22 mouse cellular contexts compared by ENCODE assay signal in the genomic region with DNA sequence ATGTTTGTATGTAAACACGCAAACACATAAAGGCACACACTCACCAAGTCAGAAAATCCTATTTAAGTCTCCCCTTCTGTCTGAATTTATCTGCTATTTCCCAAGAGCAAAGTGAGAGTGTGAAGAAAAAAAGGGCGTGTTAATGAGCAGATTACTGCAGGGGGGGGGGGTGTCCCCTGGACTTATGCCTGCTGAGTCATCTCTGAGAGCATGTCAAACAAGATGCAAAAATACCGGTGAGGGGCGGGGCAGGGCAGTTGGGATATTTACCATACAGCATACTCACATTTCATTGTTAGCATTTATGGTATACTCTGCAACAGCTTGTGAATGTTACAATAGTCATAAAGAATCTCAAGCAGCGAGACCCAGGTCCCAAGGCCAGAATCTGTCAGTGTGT.
"Had no signal": no experiment of that assay in that cellular context is flagged by ENCODE, and none has a peak within 500 bp of the region (broad histone marks: within the 10 kb centered on the region; RNA-seq: fewer than 3 reads in every experiment).

No protein-coding gene starts in this region.

- DNase-seq: kidney, adult 9 months; kidney, postnatal 14 days; kidney, postnatal 4 days; layer of hippocampus, adult 9-11 months; liver; lung, adult 18-20 months; lung, postnatal 10 days; lung, postnatal 36 days; thymus, adult 2 months; thymus, postnatal 14 days; thymus, postnatal 4 days had no signal

- H3K4me1 ChIP-seq: limb, embryonic 10.5 days; limb, embryonic 13.5 days; liver, embryonic 12.5 days; liver, embryonic 15.5 days; lung, embryonic 15.5 days; megakaryocyte, embryonic 14.5 days; midbrain, embryonic 10.5 days; midbrain, embryonic 13.5 days had no signal

- H3K27ac ChIP-seq: layer of hippocampus, adult 2 months; limb, embryonic 10.5 days; limb, embryonic 13.5 days; liver, embryonic 12.5 days; liver, embryonic 15.5 days; lung, embryonic 15.5 days; midbrain, embryonic 10.5 days; midbrain, embryonic 13.5 days had no signal

- H3K9me3 ChIP-seq: limb, embryonic 10.5 days; limb, embryonic 13.5 days; liver, embryonic 12.5 days; liver, embryonic 15.5 days; lung, embryonic 15.5 days; megakaryocyte, embryonic 14.5 days; midbrain, embryonic 10.5 days; midbrain, embryonic 13.5 days had no signal

- H3K9ac ChIP-seq: limb, embryonic 13.5 days; liver, embryonic 12.5 days; liver, embryonic 15.5 days; lung, embryonic 15.5 days; midbrain, embryonic 13.5 days had no signal

- H3K4me3 ChIP-seq: layer of hippocampus, adult 2 months; limb, embryonic 10.5 days; limb, embryonic 13.5 days; liver, embryonic 12.5 days; liver, embryonic 15.5 days; lung, embryonic 15.5 days; megakaryocyte, embryonic 14.5 days; midbrain, embryonic 10.5 days; midbrain, embryonic 13.5 days; myocyte had no signal

- ATAC-seq: liver, embryonic 12.5 days; midbrain, embryonic 13.5 days; midbrain, embryonic 16.5 days had no signal

- H3K36me3 ChIP-seq: limb, embryonic 10.5 days; limb, embryonic 13.5 days; liver, embryonic 12.5 days; liver, embryonic 15.5 days; lung, embryonic 15.5 days; midbrain, embryonic 10.5 days; midbrain, embryonic 13.5 days had no signal

- H3K27me3 ChIP-seq: liver, embryonic 12.5 days; liver, embryonic 15.5 days; lung, embryonic 15.5 days had no signal

- H3K4me2 ChIP-seq: limb, embryonic 13.5 days; liver, embryonic 12.5 days; liver, embryonic 15.5 days; lung, embryonic 15.5 days; midbrain, embryonic 13.5 days had no signal
